Mouse (Mus musculus): ENCODE data around the gene Mef2a. TPM values are rescaled to one million over a fixed set of nuclear protein-coding genes. Genes with fewer than 3 reads are reported as not detected.
"Not testable (repeated sequence)": the region's sequence is repeated elsewhere in the genome, so short reads cannot be mapped to it uniquely, and the experiment has no call there.

Mef2a gene
- total RNA-seq, 2 experiments from 2014 or later, result 157 to 165 TPM

DNA sequence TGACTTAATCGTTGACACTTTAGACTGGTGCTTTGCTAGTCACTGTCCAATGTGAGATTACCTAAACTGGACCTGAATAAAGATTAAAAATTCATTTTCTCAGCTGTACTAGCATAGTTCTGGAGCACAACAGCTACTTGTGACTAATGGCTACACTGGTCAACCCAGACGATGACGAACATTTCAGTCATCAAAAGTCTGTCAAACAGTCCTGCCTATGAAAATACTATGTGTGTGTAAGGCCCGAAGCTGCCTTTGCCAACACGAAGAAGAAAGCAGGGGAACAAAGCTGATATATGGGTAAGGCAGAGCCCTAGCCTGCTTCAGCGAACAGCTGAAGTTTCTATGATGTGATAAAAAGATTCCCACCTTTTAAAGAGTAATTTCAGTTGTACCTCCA lies 89.1 kb downstream of the Mef2a start:
- intact Hi-C loops (cut with DNase I), result no loop called here
- no peak for DNase-seq

DNA sequence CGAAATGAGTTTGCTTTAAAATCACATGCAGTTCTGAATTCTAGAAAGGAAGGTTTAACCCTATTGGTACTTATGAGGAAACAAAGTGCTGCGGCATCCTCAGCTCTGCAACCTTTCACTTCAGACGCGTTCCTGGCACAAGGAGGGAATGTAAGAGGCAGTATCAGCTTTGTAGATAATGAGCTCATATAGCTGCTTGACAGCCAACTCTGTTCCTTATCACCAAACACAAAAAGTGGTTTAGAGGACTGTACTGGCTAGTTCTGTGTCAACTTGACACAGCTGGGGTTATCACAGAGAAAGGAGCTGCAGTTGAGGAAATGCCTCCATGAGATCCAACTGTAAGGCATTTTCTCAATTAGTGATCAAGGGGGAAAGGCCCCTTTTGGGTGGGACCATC lies 102.2 kb downstream of the Mef2a start:
- intact Hi-C loops (cut with DNase I), result loop anchor here (5.0 kb wide), 1 partner anchor 37 kb away; no protein-coding TSS in a partner anchor
- DNase-seq, result not testable (repeated sequence)

DNA sequence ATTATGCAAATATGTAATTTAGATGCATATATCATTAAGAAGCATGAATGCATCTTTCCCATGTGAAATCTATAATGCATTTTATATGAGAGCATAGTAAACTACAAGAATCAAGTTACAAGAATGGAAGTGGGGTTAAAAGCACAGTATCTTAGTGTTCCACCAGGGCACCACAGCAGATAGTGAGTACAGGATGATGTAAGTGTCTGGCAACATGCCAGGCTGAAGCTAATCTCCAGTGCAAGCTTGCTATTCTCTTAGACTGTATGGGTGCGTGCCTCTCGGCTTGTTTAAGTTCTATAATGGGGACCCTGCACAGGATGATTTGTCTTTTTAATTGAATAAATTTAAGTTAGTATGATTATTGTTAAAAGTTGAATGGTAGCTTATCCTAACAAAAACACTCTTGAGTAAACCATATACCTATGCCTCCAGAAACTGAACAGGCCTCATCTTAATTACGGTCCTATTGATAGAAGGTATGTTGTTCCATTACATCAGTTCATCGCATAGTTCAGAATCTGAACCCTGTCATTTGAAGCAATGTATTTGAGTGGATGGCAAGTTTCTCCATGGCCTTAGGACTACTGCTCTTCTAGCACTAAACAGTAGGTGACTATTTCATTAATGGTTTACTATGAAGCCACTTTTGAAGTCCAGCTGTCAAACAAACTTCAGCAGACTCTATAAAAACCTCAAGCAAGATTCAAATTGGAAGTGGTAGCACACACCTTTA lies 112.7 kb downstream of the Mef2a start:
- DNase-seq, result peak; percentile 78 to 86
- intact Hi-C loops (cut with DNase I), result no loop called here

DNA sequence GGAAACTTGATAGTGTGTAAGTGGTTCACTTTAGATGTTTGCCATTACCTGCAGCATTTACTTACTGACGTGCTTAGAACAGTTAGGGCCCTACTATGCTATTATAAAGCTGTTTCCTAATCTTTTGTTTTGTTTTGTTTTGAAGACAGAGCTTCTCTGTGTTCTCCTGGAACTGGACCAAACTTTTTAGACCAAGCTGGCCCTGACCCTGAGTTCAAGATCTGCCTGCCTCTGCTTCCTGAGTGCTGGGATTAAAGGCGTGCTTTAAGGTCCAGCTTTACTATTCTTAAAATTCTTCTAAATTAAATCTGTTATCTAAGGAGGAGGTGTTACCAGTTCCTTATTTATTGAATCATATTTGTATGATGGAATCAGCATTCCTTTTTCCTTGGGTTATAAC lies 126.6 kb downstream of the Mef2a start:
- intact Hi-C loops (cut with DNase I), result no loop called here
- no peak for DNase-seq

DNA sequence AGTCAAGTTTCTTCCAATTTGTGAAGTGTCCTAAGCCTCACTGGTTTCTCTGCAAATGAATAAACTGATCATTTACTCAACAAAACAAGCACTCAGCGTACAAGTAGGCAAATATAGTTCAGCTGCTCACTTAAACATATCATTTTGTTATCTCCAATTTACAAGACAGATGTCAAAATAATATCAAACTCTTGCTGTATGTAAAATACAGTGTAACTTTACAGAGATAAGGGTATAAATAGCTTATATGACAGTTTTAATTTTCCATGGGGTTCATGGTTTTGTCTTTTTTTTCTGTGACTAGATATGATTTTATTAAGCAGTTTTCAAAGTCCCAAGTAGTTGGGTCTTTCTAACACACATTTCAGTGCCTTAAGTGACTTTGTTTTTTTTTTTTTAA lies 127.4 kb downstream of the Mef2a start:
- no peak for DNase-seq
- intact Hi-C loops (cut with DNase I), result no loop called here

DNA sequence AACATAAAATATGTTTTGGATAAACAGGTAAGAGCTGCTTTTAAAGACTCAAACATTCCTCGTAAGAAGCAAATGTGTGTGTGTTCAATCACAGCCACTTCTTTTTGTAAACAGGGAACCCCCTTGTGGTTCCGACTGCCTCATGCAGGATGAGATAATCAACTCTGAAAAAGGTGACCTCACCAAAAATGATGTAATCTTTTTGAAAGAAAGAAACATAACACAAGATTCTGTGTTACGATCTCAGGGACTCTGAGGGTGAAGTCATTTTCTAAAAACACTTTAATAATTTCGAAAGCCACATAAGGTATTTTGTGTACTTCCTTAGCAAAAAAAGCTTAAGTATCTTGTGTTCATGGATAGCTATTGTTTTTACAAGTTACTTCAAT lies 128.8 kb downstream of the Mef2a start:
- no peak for DNase-seq
- intact Hi-C loops (cut with DNase I), result loop anchor here (2.0 to 5.0 kb wide), 3 partner anchors 128 to 387 kb away; partner anchors contain the start of gene Mef2a

GRCm38 (mm10) chr7:67243121-67243893 lies 129.4 kb downstream of the Mef2a start:
- intact Hi-C loops (cut with DNase I), result loop anchor here (2.0 to 5.0 kb wide), 3 partner anchors 129 to 387 kb away; partner anchors contain the start of gene Mef2a
- no peak for DNase-seq

DNA sequence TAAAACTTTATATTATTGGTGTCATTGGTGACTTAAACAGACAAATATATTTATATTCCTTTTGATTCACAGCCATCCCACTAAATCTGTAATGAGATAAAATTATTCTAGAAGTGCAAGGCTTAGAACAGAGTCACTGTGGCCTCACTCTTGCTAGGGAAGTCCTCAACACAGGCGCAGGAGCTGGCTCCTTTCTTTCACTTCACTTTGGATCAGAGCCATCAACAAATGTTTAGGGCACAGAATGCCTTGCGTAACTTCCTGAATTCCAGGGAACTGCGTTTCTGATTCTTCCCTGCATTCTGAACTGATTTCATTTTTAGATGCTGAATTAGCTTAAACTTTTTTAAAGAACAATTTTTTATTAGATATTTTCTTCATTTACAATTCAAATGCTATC lies 130.7 kb downstream of the Mef2a start:
- no peak for DNase-seq
- intact Hi-C loops (cut with DNase I), result loop anchor here (2.0 to 5.0 kb wide), 3 partner anchors 130 to 389 kb away; partner anchors contain the start of gene Mef2a

DNA sequence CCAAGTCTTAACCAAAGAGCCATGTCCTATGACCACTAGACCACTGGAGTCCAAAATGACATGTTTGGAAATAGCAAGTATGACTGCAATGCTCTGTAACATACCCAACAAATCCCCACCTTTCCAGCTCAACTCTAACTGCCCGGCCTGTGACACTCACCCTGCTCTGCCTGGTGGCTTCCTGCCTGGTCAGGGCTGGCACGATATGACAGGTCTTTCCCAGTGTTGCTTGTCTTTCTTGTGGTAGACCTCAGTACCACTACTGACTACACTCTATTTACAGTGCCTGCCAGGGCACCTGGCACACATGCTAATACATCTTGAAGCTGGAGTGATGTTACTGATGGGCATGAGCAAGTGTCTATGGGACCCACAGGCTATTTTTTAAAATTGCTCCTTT lies 134.9 kb downstream of the Mef2a start:
- intact Hi-C loops (cut with DNase I), result loop anchor here (10.0 kb wide), 1 partner anchor 317 kb away; no protein-coding TSS in a partner anchor
- DNase-seq, result no peak

DNA sequence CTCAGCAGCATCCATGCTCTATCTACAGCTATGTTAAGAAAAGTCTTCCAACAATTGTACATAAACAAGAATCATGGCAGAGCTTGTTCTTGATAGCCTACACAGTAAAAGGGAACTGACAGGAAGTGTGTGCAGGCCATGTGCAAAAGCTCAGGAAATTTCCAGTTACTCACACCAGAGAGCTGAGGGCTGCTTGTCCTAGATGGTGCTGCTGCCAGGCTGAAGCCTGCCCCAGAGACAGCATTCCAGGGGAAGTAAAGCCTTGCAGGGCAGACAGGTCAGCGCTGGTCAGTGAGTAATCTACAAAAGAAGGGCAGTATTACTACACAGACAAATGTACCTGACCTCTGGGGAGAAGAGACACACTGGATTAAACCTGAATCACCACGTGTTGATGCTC lies 136.3 kb downstream of the Mef2a start:
- intact Hi-C loops (cut with DNase I), result loop anchor here (10.0 kb wide), 1 partner anchor 318 kb away; no protein-coding TSS in a partner anchor
- no peak for DNase-seq

GRCm38 (mm10) chr7:67234797-67235196 lies 137.9 kb downstream of the Mef2a start:
- peak; percentile 63 to 77 for DNase-seq
- intact Hi-C loops (cut with DNase I), result loop anchor here (10.0 kb wide), 1 partner anchor 320 kb away; no protein-coding TSS in a partner anchor

DNA sequence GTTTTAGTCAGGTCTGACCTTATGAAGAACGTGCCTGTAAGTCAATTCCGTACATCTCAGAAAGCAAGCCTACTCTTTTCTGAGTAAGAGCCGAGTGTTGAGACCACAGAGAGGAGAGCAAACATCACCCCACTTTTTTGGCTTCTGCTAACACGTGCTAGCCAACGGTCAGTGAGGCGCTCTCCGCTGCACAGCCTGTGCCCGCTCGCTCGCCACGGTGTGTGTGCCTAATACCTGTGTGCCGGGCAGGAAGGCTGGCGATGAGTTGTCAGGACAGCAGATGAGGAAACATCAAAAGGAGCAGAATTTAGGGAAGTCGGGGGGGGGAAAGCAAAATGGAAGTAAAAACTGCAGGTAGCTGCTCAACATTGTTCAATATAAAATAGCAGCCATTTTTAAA lies 140.2 kb downstream of the Mef2a start:
- intact Hi-C loops (cut with DNase I), result loop anchor here (10.0 kb wide), 1 partner anchor 322 kb away; no protein-coding TSS in a partner anchor
- DNase-seq, result no peak

DNA sequence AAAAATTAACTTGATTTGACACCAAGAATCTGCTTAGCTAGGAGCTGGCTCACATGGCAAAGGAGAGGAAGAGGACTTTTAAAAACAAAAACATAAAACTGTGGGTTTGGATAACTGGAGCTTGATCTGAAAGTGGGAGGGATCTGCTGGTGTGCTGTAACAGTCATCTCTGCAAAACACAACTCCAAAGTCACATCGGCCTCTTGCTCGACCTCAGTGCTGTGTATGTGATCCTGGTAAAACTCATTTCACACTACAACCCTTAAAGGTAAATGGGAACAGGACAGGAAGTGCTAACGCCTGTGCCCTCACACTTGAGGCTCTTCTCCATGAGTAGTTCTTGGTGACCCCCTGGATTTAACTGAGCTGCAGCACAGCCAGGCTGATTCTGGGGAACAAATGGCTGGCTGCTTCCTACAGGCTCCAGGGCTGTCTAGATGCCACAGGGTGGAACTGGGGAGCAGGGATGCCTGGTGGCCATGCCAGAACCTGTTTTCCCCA lies 142.0 kb downstream of the Mef2a start:
- intact Hi-C loops (cut with DNase I), result loop anchor here (10.0 kb wide), 1 partner anchor 324 kb away; no protein-coding TSS in a partner anchor
- DNase-seq, result peak in 1 of 2 experiments; percentile 12

DNA sequence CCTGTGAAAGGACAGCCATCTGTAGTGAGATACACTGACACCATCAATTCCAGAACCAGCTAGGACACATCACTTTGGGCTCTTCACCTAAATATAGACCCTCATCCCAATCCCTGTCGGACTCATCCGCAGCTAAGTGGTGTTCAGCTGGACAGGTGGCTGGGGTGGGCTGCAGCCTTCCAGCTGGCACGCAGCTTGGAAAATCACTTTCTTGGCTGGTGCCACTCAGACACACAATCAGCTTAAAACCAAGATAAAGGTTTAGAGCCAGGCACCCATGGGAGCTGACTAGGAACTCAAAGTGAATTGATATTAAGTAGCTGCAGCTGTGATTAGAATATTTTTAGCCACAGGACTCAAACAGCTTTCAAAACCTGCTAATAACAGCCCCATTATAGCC lies 142.4 kb downstream of the Mef2a start:
- DNase-seq, result peak; percentile 71 to 75
- intact Hi-C loops (cut with DNase I), result loop anchor here (10.0 kb wide), 1 partner anchor 325 kb away; no protein-coding TSS in a partner anchor

- intact Hi-C loops (cut with DNase I), result loop anchor here (10.0 kb wide), 1 partner anchor 325 kb away; no protein-coding TSS in a partner anchor
- no peak for DNase-seq
These were observed 143.0 kb downstream of the Mef2a start for GRCm38 (mm10) chr7:67229701-67230100.

DNA sequence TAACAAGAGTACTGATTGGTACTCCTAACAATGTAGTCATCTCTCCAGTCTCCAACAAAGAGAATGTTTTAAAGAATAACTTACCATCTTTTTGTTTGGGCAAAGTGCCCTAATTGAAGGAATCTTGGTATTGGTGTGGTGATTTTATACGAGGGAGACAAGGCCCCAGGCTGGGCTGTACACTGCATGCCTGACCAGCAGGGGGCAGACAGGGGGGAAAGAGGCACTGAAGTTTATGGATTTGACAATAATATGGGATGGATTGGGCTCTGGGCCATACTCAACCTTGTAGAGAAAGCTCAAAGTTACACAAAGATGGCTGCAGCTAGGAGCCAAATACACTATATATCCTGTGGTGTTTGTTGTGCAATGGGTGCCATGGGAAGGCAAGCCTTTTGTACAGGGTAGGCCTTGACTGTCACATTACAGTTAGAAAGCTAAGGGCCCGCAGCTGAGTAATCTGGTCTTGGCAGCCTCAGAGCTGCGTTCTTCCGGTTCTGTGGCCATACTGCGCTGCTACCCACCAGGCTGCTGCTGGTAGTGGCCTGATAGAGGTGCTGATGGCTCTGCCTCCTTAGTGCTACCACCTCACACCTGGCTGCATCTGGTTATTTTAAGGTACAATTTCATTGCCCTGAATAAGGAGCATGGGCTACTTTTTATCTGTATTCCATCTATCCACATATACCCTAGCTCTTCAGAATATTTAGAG lies 143.6 kb downstream of the Mef2a start:
- intact Hi-C loops (cut with DNase I), result no loop called here
- peak; percentile 54 to 73 for DNase-seq

DNA sequence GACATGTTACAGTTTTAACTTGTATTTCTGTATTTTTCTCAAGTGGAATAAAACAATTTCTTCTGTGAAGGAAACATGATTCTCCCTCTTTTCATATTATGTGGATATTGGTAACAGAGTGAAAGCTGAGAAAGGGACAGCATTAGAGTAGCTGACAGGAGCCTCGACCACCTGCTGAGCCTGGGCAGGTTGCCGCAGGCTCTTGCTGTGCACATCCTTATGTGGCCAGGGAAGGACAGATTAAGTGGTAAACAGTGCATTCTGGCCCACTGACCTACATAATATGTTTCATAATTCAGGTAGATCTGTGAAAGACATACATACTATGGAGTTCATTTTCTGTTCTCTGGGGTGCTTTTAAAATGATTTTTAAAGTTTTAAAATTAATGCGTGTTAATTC lies 144.3 kb downstream of the Mef2a start:
- no peak for DNase-seq
- intact Hi-C loops (cut with DNase I), result no loop called here

- DNase-seq, result no peak
- intact Hi-C loops (cut with DNase I), result no loop called here
These were observed 145.1 kb downstream of the Mef2a start for GRCm38 (mm10) chr7:67227538-67227937.

DNA sequence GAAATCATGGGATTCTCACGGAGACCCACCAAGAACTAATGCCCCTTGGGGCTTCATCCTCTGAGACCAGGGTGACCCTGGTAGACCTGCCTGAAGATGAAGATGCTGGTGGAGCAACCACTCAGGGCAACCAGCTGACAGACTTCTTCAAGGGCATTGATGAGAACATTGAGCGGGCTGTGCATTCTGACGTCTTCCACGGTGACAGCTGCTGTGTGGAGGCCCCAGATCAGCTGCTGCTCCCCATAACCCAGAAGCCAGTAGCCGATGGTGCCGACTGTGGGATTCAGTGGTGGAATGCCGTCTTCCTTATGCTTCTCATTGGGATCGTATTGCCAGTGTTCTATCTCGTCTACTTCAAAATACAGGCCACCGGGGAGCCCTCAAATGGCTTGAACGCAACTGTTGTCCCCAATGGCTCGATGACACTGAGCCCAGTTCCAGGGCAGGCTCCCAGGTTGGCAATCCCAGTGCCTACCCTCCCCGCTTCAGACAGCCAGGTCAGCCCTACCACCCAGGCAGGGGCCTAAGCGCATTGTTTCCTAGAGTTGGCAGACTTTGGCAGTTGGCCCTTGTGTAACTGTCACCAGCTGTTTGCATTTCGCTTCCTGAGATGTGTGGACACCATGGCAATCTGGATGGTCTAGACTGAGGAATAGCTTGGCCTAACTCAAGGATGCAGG lies 146.6 kb downstream of the Mef2a start:
- intact Hi-C loops (cut with DNase I), result no loop called here
- no peak for DNase-seq

Data from heart, postnatal 14 days (tissue).